Mouse (Mus musculus) MEL (cell line): Measurements from ENCODE around the gene Mymk. TPM values are rescaled to one million over a fixed set of nuclear protein-coding genes. Genes with fewer than 3 reads are reported as not detected.

Experiments
- DNase-seq: peaks from one replicate; pipeline ENCODE4 v3.0.0; 2011; ENCODE audit warnings: low read depth, low spot score
- H3K27ac ChIP-seq: 2 replicates; pipeline ENCODE4 v1.5.1; 2012; ENCODE audit warnings: low read depth, mild to moderate bottlenecking, control low read depth, low read length, moderate library complexity; ENCODE audit not compliant: control insufficient read depth
- H3K27me3 ChIP-seq, 2 experiments: fragments of 150-350 bp in 1 of 2; sonication (generic) in 1 of 2; 2 replicates each; pipeline ENCODE4 v1.6.1; 2012; ENCODE audit warnings: low read length in 2 of 2, mild to moderate bottlenecking in 2 of 2, improper control_type of control experiment in 1 of 2, moderate library complexity in 1 of 2; ENCODE audit not compliant: insufficient read depth in 2 of 2, control insufficient read depth in 1 of 2
- H3K36me3 ChIP-seq, 2 experiments: 2 replicates each; pipeline ENCODE4 v1.6.1; 2012 to 2014; ENCODE audit warnings: low read length in 2 of 2, improper control_type of control experiment in 1 of 2, inconsistent platforms in 1 of 2, mild to moderate bottlenecking in 1 of 2; ENCODE audit not compliant: insufficient read depth in 2 of 2, control insufficient read depth in 1 of 2
- H3K4me1 ChIP-seq, 2 experiments: fragments of 150-350 bp in 1 of 2; sonication (generic) in 1 of 2; 2 replicates each; pipeline ENCODE4 v1.6.1; 2012; ENCODE audit warnings: low read length in 2 of 2, improper control_type of control experiment in 1 of 2, mild to moderate bottlenecking in 1 of 2; ENCODE audit not compliant: insufficient read depth in 2 of 2, control insufficient read depth in 1 of 2
- H3K4me3 ChIP-seq, 2 experiments: fragments of 150-350 bp in 1 of 2; sonication (generic) in 1 of 2; 2 replicates each; pipeline ENCODE4 v1.5.1; 2012; ENCODE audit warnings: low read depth in 2 of 2, low read length in 2 of 2, mild to moderate bottlenecking in 2 of 2, moderate library complexity in 2 of 2, control low read depth in 1 of 2, improper control_type of control experiment in 1 of 2; ENCODE audit not compliant: control insufficient read depth in 1 of 2, insufficient read depth in 1 of 2
- H3K79me2 ChIP-seq: 2 replicates; pipeline ENCODE4 v1.6.1; 2012; ENCODE audit warnings: mild to moderate bottlenecking, low read length, moderate library complexity; ENCODE audit not compliant: control insufficient read depth, poor library complexity, insufficient read depth
- H3K9ac ChIP-seq: 2 replicates; pipeline ENCODE4 v1.6.1; 2012; ENCODE audit warnings: low read depth, mild to moderate bottlenecking, control low read depth, low read length, moderate library complexity; ENCODE audit not compliant: control insufficient read depth, poor library complexity, severe bottlenecking
- H3K9me3 ChIP-seq: fragments of 150-350 bp; sonication (generic); replicated peaks from 2 replicates; pipeline ENCODE4 v1.6.1; 2012; ENCODE audit warnings: mild to moderate bottlenecking, low read length, improper control_type of control experiment, moderate library complexity; ENCODE audit not compliant: insufficient read depth
- GABPA ChIP-seq: IDR thresholded peaks from 2 replicates; pipeline ENCODE4 v1.6.1; 2012; ENCODE audit warnings: low read depth, mild to moderate bottlenecking, inconsistent platforms, low read length, improper control_type of control experiment, moderate library complexity
- HCFC1 ChIP-seq: IDR thresholded peaks from 2 replicates; pipeline ENCODE4 v1.6.1; 2012; ENCODE audit warnings: low read depth, mild to moderate bottlenecking, inconsistent platforms, low read length, improper control_type of control experiment, moderate library complexity
- JUND ChIP-seq: IDR thresholded peaks from 2 replicates; pipeline ENCODE4 v1.6.1; 2011; ENCODE audit warnings: low read depth, mild to moderate bottlenecking, improper control_type of control experiment, low read length
- KAT2A ChIP-seq: conservative IDR thresholded peaks from 2 replicates; pipeline ENCODE4 v1.6.1; 2012; ENCODE audit warnings: low read depth, low read length, improper control_type of control experiment, inconsistent platforms
- MAZ ChIP-seq: IDR thresholded peaks from 2 replicates; pipeline ENCODE4 v1.6.1; 2012; ENCODE audit warnings: low read depth, mild to moderate bottlenecking, inconsistent platforms, low read length, improper control_type of control experiment
- POLR2AphosphoS2 ChIP-seq: IDR thresholded peaks from 2 replicates; pipeline ENCODE4 v1.6.1; 2011; ENCODE audit warnings: low read length, improper control_type of control experiment
- SIN3A ChIP-seq: IDR thresholded peaks from 2 replicates; pipeline ENCODE4 v1.6.1; 2012; ENCODE audit warnings: low read length, improper control_type of control experiment, inconsistent platforms
- TAL1 ChIP-seq: IDR thresholded peaks from 2 replicates; pipeline ENCODE4 v1.6.1; 2012; ENCODE audit warnings: mild to moderate bottlenecking, inconsistent platforms, low read length, moderate library complexity, mixed read lengths
- UBTF ChIP-seq: IDR thresholded peaks from 2 replicates; pipeline ENCODE4 v1.6.1; 2012; ENCODE audit warnings: low read depth, mild to moderate bottlenecking, inconsistent platforms, low read length, improper control_type of control experiment, moderate library complexity, borderline replicate concordance; ENCODE audit not compliant: insufficient read depth
- ZKSCAN1 ChIP-seq: IDR thresholded peaks from 2 replicates; pipeline ENCODE4 v1.6.1; 2012; ENCODE audit warnings: low read depth, mild to moderate bottlenecking, inconsistent platforms, low read length, improper control_type of control experiment, moderate library complexity
- ZMIZ1 ChIP-seq: IDR thresholded peaks from 2 replicates; pipeline ENCODE4 v1.6.1; 2012; ENCODE audit warnings: low read depth, mild to moderate bottlenecking, inconsistent platforms, low read length, improper control_type of control experiment, moderate library complexity
- ZNF384 ChIP-seq: IDR thresholded peaks from 2 replicates; pipeline ENCODE4 v1.6.1; 2012; ENCODE audit warnings: low read depth, mild to moderate bottlenecking, inconsistent platforms, low read length, improper control_type of control experiment
- polyA plus RNA-seq, 2 experiments: library from polyadenylated mRNA; stranded (reverse) in 1 of 2; unstranded in 1 of 2; fragments of >175 nt in 1 of 2; fragments of >200 nt in 1 of 2; gene quantifications; 2 replicates each; pipeline versions ENCODE4 v1.2.1 to v1.2.4; 2012; ENCODE audit warnings: low replicate concordance in 2 of 2, low read depth in 1 of 2; ENCODE audit not compliant: insufficient read length in 2 of 2, insufficient read depth in 1 of 2, missing spikeins in 1 of 2
- total RNA-seq: library from RNA; depleted of rRNA; stranded (reverse); fragments of 300-350 nt; gene quantifications from 2 replicates; pipeline ENCODE4 v1.2.3, GENCODE M21; 2012

Gene Mymk
- total and polyA plus RNA-seq, 3 experiments: not detected

- TF ChIP-seq JUND (no peak), ZKSCAN1 (no peak), ZMIZ1 (no peak), UBTF (no peak)
- Histone ChIP-seq H3K36me3 (no peaks in the 10 kb centered on the region), H3K79me2 (no peaks in the 10 kb centered on the region), H3K27me3 (peaks cover 0 to 3% of the 10 kb centered on the region in 2 experiments; a peak in 2 of 4 replicates), H3K9ac (no peak overlapping the region), H3K27ac (no peak overlapping the region), H3K4me3 (no peak overlapping the region), H3K9me3 (no peaks in the 10 kb centered on the region), H3K4me1 (no peaks in the 10 kb centered on the region)
- no peak for DNase-seq
Observed at GRCm38 (mm10) chr2:27070247-27070813, 1.6 kb downstream of the Mymk start.

- Histone ChIP-seq H3K9ac (no peak overlapping the region), H3K79me2 (no peaks in the 10 kb centered on the region), H3K27me3 (peaks cover 0 to 3% of the 10 kb centered on the region in 2 experiments; a peak in 2 of 4 replicates), H3K4me1 (no peaks in the 10 kb centered on the region), H3K9me3 (no peaks in the 10 kb centered on the region), H3K36me3 (no peaks in the 10 kb centered on the region), H3K4me3 (no peak overlapping the region), H3K27ac (no peak overlapping the region)
- no peak for TF ChIP-seq MAZ
- TF ChIP-seq HCFC1: no peak
- TF ChIP-seq GABPA: no peak
- TF ChIP-seq ZKSCAN1: no peak
- TF ChIP-seq POLR2AphosphoS2: no peak
- TF ChIP-seq JUND: no peak
- no peak for TF ChIP-seq KAT2A
- TF ChIP-seq SIN3A: no peak
- TF ChIP-seq TAL1: no peak
- no peak for DNase-seq
Observed at GRCm38 (mm10) chr2:27069646-27070045, 2.3 kb downstream of the Mymk start.

- no peak for TF ChIP-seq ZNF384
- TF ChIP-seq, all 39 proteins: peak for 0
- H3K36me3 ChIP-seq: no peaks in the 10 kb centered on the region
- H3K27me3 ChIP-seq: peaks cover 0 to 3% of the 10 kb centered on the region in 2 experiments; a peak in 3 of 4 replicates
- H3K9ac ChIP-seq: no peak overlapping the region
- no peak overlapping the region for H3K4me3 ChIP-seq
- H3K27ac ChIP-seq: no peak overlapping the region
- H3K79me2 ChIP-seq: no peaks in the 10 kb centered on the region
- H3K9me3 ChIP-seq: no peaks in the 10 kb centered on the region
- no peaks in the 10 kb centered on the region for H3K4me1 ChIP-seq
- DNase-seq: no peak
Observed at GRCm38 (mm10) chr2:27067996-27068395, 4.0 kb downstream of the Mymk start.
